Mouse (Mus musculus) C2C12 (cell line): ENCODE measurements around the gene Ppcs. TPM values are rescaled to one million over a fixed set of nuclear protein-coding genes. Genes with fewer than 3 reads are reported as not detected.

ENCODE experiments used
- H3K27me3 ChIP-seq: one replicate; pipeline ENCODE4 v1.6.1; 2011; ENCODE audit not compliant: control insufficient read depth, insufficient read depth, insufficient read length
- H3K36me3 ChIP-seq: one replicate; pipeline ENCODE4 v1.6.1; 2011; ENCODE audit not compliant: control insufficient read depth, insufficient read depth
- H3K4me3 ChIP-seq: one replicate; pipeline ENCODE4 v1.5.1; 2011; ENCODE audit warnings: mild to moderate bottlenecking, control low read depth; ENCODE audit not compliant: poor library complexity, insufficient read depth, severe bottlenecking
- H3K79me2 ChIP-seq: one replicate; pipeline ENCODE4 v1.6.1; 2011; ENCODE audit not compliant: control insufficient read depth, insufficient read depth
- H3K79me3 ChIP-seq: one replicate; pipeline ENCODE4 v1.6.1; 2011; ENCODE audit warnings: low read depth, control low read depth
- H3ac ChIP-seq: one replicate; pipeline ENCODE3; 2011; ENCODE audit warnings: low read depth; ENCODE audit not compliant: control insufficient read depth, insufficient read length
- CEBPB ChIP-seq: IDR thresholded peaks from one replicate; pipeline ENCODE4 v1.6.1; 2011; ENCODE audit warnings: low read depth, mild to moderate bottlenecking, control low read depth, moderate library complexity
- CTCF ChIP-seq: IDR thresholded peaks from one replicate; pipeline ENCODE4 v1.5.1; 2011; ENCODE audit not compliant: control insufficient read depth, insufficient read depth, insufficient read length
- FOSL1 ChIP-seq: IDR thresholded peaks from one replicate; pipeline ENCODE4 v1.8.0; 2011; ENCODE audit warnings: mild to moderate bottlenecking, low read length; ENCODE audit not compliant: poor library complexity, insufficient read depth, severe bottlenecking
- MAX ChIP-seq: IDR thresholded peaks from one replicate; pipeline ENCODE4 v1.6.1; 2011; ENCODE audit warnings: mild to moderate bottlenecking, control low read depth
- MYOD1 ChIP-seq: IDR thresholded peaks from one replicate; pipeline ENCODE4 v1.6.1; 2011; ENCODE audit warnings: low read depth; ENCODE audit not compliant: control insufficient read depth, insufficient read length
- MYOG ChIP-seq: IDR thresholded peaks from one replicate; pipeline ENCODE4 v1.6.1; 2011; ENCODE audit not compliant: control insufficient read depth, insufficient read length; ENCODE audit errors: extremely low read depth
- USF1 ChIP-seq: IDR thresholded peaks from one replicate; pipeline ENCODE4 v1.6.1; 2011; ENCODE audit warnings: low read depth, mild to moderate bottlenecking, control low read depth, moderate library complexity
- long read RNA-seq, 2 experiments: library from polyadenylated mRNA; unstranded; transcript quantifications; one replicate each; pipeline ENCODE4 v2.0.0; 2019 to 2020
- polyA plus RNA-seq: library from polyadenylated mRNA; unstranded; fragments of >200 nt; fragmentation: generic; extraction: Trizol; gene quantifications from one replicate; pipeline ENCODE4 v1.2.1, GENCODE M21; 2012; ENCODE audit warnings: missing spikeins

Gene Ppcs
- polyA plus RNA-seq = 17.9 TPM
- long read RNA-seq, experiment 1, transcript Ppcs-201 (3 exons, 1,443 nt) = major isoform, 15 of 18 reads
- long read RNA-seq, experiment 1, partial matches to known transcripts = 1 of 18 reads
- long read RNA-seq, experiment 1, other reads (novel, unspliced or antisense) = 2 of 18 reads
- long read RNA-seq, experiment 2, transcript Ppcs-201 (3 exons, 1,443 nt) = major isoform, 54 of 59 reads
- long read RNA-seq, experiment 2, partial matches to known transcripts = 0 of 59 reads
- long read RNA-seq, experiment 2, other reads (novel, unspliced or antisense) = 5 of 59 reads

DNA sequence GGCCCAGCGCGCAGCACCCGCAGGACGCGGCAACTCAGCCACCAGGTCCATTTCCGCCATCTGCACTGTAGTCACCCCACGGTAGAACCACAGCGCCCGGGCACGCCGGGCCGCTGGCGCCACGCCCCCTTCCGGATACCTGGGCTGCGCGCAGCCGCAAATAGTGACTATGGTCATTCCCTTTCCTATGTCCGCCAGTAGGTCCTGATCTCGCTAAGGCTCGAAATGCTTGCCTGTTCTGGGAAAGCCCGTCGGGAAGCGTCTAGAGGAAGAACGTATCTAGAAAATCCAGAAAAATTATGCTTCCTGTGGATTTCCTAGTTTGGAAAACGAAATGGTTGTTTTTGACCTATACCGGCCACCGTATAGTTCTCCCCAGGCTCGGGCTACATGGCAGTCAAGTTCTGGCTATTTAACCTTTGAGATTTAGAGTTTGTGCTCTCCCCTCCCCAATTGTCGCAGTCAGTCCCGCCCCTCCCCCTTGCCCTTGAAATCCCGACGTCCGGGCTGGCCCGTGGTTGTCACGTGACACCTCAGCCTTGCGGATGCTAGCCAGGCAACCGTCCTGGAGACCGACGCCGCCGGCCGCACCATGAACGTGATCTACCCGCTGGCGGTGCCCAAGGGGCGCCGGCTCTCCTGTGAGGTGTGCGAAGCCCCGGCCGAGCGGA lies at the start of gene Ppcs, which contains the start of gene Zmynd12:
Gene Ppcs (minus strand): TSS at position 127 of the 671 bp plus-strand sequence.
Gene Zmynd12 (plus strand): TSS at position 521 of the 671 bp plus-strand sequence.
- H3K36me3 ChIP-seq = peaks cover 4% of the 10 kb centered on the region
- no peaks in the 10 kb centered on the region for H3K79me3 ChIP-seq
- no peaks in the 10 kb centered on the region for H3K79me2 ChIP-seq
- H3K27me3 ChIP-seq = no peaks in the 10 kb centered on the region
- TF ChIP-seq FOSL1 = no peak
- TF ChIP-seq CTCF = no peak
- no peak for TF ChIP-seq MYOD1
- no peak for TF ChIP-seq MYOG
- peak; percentile 80 for TF ChIP-seq USF1
- TF ChIP-seq MAX = peak; percentile 49
- TF ChIP-seq CEBPB = no peak
- peak within 1 kb of the TSS; percentile 63 for H3K4me3 ChIP-seq
- H3ac ChIP-seq = peak within 1 kb of the TSS; percentile 91

DNA sequence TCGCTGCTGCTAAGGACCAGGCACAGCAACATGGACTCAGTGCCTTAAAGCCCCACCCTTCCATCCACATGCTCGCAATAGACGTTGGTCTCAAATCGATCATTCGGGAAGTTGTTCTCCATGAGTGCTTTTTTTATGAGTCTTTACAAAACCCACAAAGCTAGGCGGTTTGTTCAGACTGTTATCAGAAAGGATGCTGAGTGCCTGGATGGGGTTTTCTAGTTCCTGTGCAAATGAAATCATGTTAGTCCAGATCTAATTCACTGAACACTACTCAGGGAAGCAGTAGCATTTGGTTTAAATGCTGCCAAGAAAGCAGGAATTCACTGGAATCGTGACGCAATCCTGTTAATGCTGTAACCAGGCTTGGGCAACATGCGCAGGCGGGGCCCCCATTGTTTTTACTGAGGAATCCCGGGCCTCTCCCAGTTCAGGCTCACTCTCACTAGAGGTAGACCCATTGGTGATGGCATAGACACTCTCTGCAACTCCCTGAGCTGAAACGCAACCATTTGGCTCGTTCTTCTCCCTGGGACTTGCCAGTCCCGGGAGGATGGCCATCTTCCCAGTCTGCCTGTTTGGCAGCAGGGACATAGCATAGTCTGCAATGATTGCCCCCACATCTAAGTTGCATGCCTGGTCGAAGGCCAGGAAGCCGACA lies 45.6 kb upstream of the Ppcs start:
- peaks cover 26% of the 10 kb centered on the region for H3K27me3 ChIP-seq
- H3K36me3 ChIP-seq = no peaks in the 10 kb centered on the region
- no peak overlapping the region for H3K4me3 ChIP-seq
- TF ChIP-seq MAX (no peak), CEBPB (peak; percentile 12)
- no peaks in the 10 kb centered on the region for H3K79me3 ChIP-seq
- no peaks in the 10 kb centered on the region for H3K79me2 ChIP-seq
- no peak overlapping the region for H3ac ChIP-seq

GRCm38 (mm10) chr4:119465841-119466240 lies 43.6 kb upstream of the Ppcs start:
- no peak overlapping the region for H3ac ChIP-seq
- no peaks in the 10 kb centered on the region for H3K36me3 ChIP-seq
- peaks cover 25% of the 10 kb centered on the region for H3K27me3 ChIP-seq
- no peaks in the 10 kb centered on the region for H3K79me2 ChIP-seq
- no peak overlapping the region for H3K4me3 ChIP-seq
- TF ChIP-seq USF1 = no peak
- no peaks in the 10 kb centered on the region for H3K79me3 ChIP-seq

DNA sequence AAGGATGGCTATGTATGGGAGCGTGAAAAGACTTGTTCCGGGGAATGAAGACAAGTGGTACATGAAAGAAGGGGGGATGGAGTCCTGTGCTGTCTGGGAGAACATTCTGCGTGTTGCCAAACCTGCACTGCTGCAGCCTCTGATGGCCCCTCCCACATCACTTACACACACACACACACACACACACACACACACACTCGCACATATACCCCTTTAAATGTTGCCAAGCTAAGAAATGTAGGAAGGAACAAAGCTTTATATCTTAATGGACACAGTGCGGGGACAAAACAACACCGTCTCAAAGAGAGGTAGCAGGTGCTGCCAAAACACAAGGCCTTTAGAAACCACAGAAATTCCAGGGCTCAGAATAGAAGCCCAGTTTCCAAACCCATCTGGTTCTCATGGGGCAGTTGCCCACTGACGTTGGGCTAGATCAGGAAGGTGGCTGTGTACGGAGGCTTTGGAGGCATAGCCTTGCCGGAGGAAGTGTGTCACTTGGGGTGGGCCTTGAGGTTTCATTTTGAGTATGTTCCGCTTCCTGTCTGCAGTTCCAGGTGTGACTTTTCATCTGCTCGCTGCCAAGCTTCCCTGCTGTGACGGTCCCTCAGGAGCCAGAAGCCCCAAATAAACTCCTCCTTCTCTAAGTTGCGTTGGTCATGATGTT lies 41.7 kb upstream of the Ppcs start:
- Histone ChIP-seq H3K79me3 (no peaks in the 10 kb centered on the region), H3ac (no peak overlapping the region), H3K36me3 (no peaks in the 10 kb centered on the region), H3K79me2 (no peaks in the 10 kb centered on the region), H3K4me3 (no peak overlapping the region), H3K27me3 (peaks cover 34% of the 10 kb centered on the region)
- TF ChIP-seq MYOG = no peak
- TF ChIP-seq MYOD1 = no peak
- TF ChIP-seq MAX = no peak
- no peak for TF ChIP-seq CTCF

GRCm38 (mm10) chr4:119462858-119463755 lies 40.9 kb upstream of the Ppcs start:
- H3K79me2 ChIP-seq = no peaks in the 10 kb centered on the region
- no peak overlapping the region for H3K4me3 ChIP-seq
- no peaks in the 10 kb centered on the region for H3K79me3 ChIP-seq
- peaks cover 32% of the 10 kb centered on the region for H3K27me3 ChIP-seq
- H3K36me3 ChIP-seq = no peaks in the 10 kb centered on the region
- TF ChIP-seq USF1 (no peak), MAX (no peak), MYOD1 (no peak), CTCF (no peak), FOSL1 (no peak), MYOG (no peak), CEBPB (no peak)
- no peak overlapping the region for H3ac ChIP-seq
